Mouse (Mus musculus) midbrain, embryonic 13.5 days (tissue): Measurements from ENCODE around the gene St6gal1. TPM values are rescaled to one million over a fixed set of nuclear protein-coding genes. Genes with fewer than 3 reads are reported as not detected.
A peak's percentile ranks its signal among the peaks of the same experiment; 100 is the strongest.

ENCODE experiments used
- ATAC-seq: fragments of 200-750 bp; cut with Nextera tagmentation; 2 replicates; pipeline ENCODE4 v1.8.0; 2017; ENCODE audit warnings: mild to moderate bottlenecking, moderate TSS enrichment, moderate library complexity
- H3K27ac ChIP-seq: fragments of 300-500 bp; sonication (generic); 2 replicates; pipeline ENCODE4 v1.5.1; 2015; ENCODE audit warnings: inconsistent platforms, mild to moderate bottlenecking, moderate library complexity
- H3K27me3 ChIP-seq: fragments of 300-500 bp; sonication (generic); 2 replicates; pipeline ENCODE4 v1.6.1; 2015; ENCODE audit warnings: mild to moderate bottlenecking, inconsistent platforms
- H3K36me3 ChIP-seq: fragments of 300-500 bp; sonication (generic); 2 replicates; pipeline ENCODE4 v1.6.1; 2015; ENCODE audit warnings: mild to moderate bottlenecking, inconsistent platforms
- H3K4me1 ChIP-seq: fragments of 300-500 bp; sonication (generic); replicated peaks from 2 replicates; pipeline ENCODE4 v1.6.1; 2015; ENCODE audit warnings: inconsistent platforms
- H3K4me2 ChIP-seq: fragments of 300-500 bp; sonication (generic); replicated peaks from 2 replicates; pipeline ENCODE4 v1.6.1; 2015; ENCODE audit warnings: moderate library complexity, mild to moderate bottlenecking, inconsistent platforms
- H3K4me3 ChIP-seq: fragments of 300-500 bp; sonication (generic); replicated peaks from 2 replicates; pipeline ENCODE4 v1.5.1; 2015; ENCODE audit warnings: mild to moderate bottlenecking, inconsistent platforms
- H3K9ac ChIP-seq: fragments of 300-500 bp; sonication (generic); replicated peaks from 2 replicates; pipeline ENCODE4 v1.6.1; 2015; ENCODE audit warnings: mild to moderate bottlenecking, inconsistent platforms
- H3K9me3 ChIP-seq: fragments of 300-500 bp; sonication (generic); 2 replicates; pipeline ENCODE4 v1.6.1; 2016; ENCODE audit warnings: mild to moderate bottlenecking, inconsistent platforms
- WGBS: fragments of 180-500 bp; shearing (Covaris S2); methylation state at CpG from one replicate; pipeline ENCODE4 v1.1.7; 2015; 5-methylcytosine and 5-hydroxymethylcytosine counted together
- polyA plus RNA-seq: library from polyadenylated mRNA; unstranded; fragments of >200 nt; fragmentation: Nextera tagmentation; extraction: Ambion mirVana; gene quantifications from 2 replicates; pipeline ENCODE4 v1.2.1, GENCODE M21; 2015

St6gal1 gene
- polyA plus RNA-seq, 1 experiment from 2014 or later = 44.5 TPM

DNA sequence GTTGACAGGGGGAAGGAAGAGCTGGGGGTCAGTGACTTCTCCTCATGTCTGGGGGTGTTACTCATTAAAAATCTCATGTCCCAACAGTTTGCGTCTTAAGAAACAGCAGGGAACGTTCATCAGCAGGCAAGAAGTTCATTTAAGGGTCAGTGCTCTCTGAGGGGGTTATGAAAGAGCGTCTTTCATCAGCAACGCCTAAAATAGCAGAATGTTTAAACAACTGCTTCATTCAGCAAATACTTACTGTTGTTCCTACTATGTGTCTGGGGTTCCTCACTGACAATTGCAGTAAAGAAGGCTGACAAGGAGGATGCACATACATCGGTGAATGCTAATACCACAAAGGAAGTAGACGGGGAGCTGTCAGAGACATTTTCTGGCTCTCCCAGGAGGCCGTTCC lies 90.2 kb downstream of the St6gal1 start:
- no peaks in the 10 kb centered on the region for H3K27me3 ChIP-seq
- no peaks in the 10 kb centered on the region for H3K4me1 ChIP-seq
- peaks cover 18% of the 10 kb centered on the region for H3K36me3 ChIP-seq
- WGBS = 24% methylated on average over 7 of the region's 7 CpGs
- H3K9ac ChIP-seq = no peak overlapping the region
- no peak for ATAC-seq
- no peak overlapping the region for H3K4me2 ChIP-seq
- H3K9me3 ChIP-seq = no peaks in the 10 kb centered on the region
- no peak overlapping the region for H3K4me3 ChIP-seq
- no peak overlapping the region for H3K27ac ChIP-seq

DNA sequence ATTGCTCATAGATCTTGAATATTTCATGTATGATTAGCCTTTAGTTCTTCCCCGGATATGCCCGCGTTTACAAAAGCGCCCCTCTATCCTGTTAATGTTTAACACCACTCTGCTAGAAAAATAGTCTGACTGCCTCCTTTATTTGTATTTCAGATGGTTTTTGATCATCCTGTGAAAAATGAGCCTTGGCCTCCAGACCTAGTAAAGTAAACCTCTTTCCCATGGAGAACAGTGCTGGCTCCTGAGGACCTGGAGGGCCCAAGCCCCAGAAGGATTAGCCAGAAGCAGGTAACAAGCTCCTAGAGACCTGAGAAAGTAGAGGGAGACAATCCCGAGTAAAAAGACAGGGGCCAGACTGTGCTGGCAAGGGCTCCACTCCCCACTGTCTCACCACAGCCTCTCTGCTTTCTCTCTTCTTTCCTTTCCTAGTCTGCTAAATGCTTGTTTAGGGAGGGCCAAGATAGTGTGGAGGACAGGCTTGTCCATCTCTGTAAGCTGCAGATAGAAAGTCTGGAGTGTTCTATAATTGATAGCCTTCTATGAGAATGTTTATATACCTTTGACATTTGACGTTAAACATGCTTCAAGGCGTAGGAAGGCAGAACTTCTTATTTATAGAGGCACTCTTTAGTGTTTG lies 93.0 kb downstream of the St6gal1 start:
- no peaks in the 10 kb centered on the region for H3K9me3 ChIP-seq
- H3K27ac ChIP-seq = no peak overlapping the region
- no peaks in the 10 kb centered on the region for H3K4me1 ChIP-seq

GRCm38 (mm10) chr16:23320025-23320424 lies 95.5 kb downstream of the St6gal1 start:
- Histone ChIP-seq H3K4me1 (no peaks in the 10 kb centered on the region), H3K27me3 (no peaks in the 10 kb centered on the region), H3K4me2 (no peak overlapping the region), H3K4me3 (no peak overlapping the region), H3K27ac (no peak overlapping the region; the same call in 1 of the 2 replicates), H3K9ac (no peak overlapping the region), H3K36me3 (peaks cover 42% of the 10 kb centered on the region), H3K9me3 (no peaks in the 10 kb centered on the region)
- WGBS = 90% methylated on average over 3 of the region's 3 CpGs
- no peak for ATAC-seq

More for the DNA sequence above, 93.0 kb downstream of the St6gal1 start:
- Histone ChIP-seq H3K36me3 (peaks cover 39% of the 10 kb centered on the region), H3K4me2 (no peak overlapping the region), H3K9ac (no peak overlapping the region), H3K27me3 (no peaks in the 10 kb centered on the region), H3K4me3 (no peak overlapping the region)
- ATAC-seq = no peak
- WGBS = 91% methylated on average over 7 of the region's 7 CpGs

- Histone ChIP-seq H3K9ac (no peak overlapping the region), H3K27ac (no peak overlapping the region), H3K4me2 (no peak overlapping the region), H3K4me3 (no peak overlapping the region), H3K4me1 (0 out of 2 replicates have a peak, but pooled peaks cover 3% of the 10 kb centered on the region), H3K36me3 (peaks cover 42% of the 10 kb centered on the region), H3K27me3 (no peaks in the 10 kb centered on the region), H3K9me3 (no peaks in the 10 kb centered on the region)
- no peak for ATAC-seq
- WGBS = 92% methylated on average over 6 of the region's 6 CpGs
These were observed 96.0 kb downstream of the St6gal1 start for GRCm38 (mm10) chr16:23320579-23320978.

- Histone ChIP-seq H3K4me3 (no peak overlapping the region), H3K36me3 (peaks cover 40% of the 10 kb centered on the region), H3K4me2 (no peak overlapping the region), H3K9ac (no peak overlapping the region), H3K4me1 (0 out of 2 replicates have a peak, but pooled peaks cover 3% of the 10 kb centered on the region), H3K9me3 (no peaks in the 10 kb centered on the region), H3K27me3 (no peaks in the 10 kb centered on the region), H3K27ac (no peak overlapping the region)
- ATAC-seq = no peak
These were observed 97.9 kb downstream of the St6gal1 start for GRCm38 (mm10) chr16:23322453-23322852.

- Histone ChIP-seq H3K36me3 (peaks cover 38% of the 10 kb centered on the region), H3K9ac (no peak overlapping the region), H3K4me3 (no peak overlapping the region), H3K27ac (no peak overlapping the region), H3K27me3 (no peaks in the 10 kb centered on the region), H3K4me2 (no peak overlapping the region), H3K9me3 (no peaks in the 10 kb centered on the region), H3K4me1 (0 out of 2 replicates have a peak, but pooled peaks cover 3% of the 10 kb centered on the region)
- 21% methylated on average over 3 of the region's 3 CpGs for WGBS
- no peak for ATAC-seq
These were observed 99.4 kb downstream of the St6gal1 start for GRCm38 (mm10) chr16:23323915-23324314.

GRCm38 (mm10) chr16:23324867-23325650 lies 100.5 kb downstream of the St6gal1 start:
- Histone ChIP-seq H3K4me3 (no peak overlapping the region), H3K4me2 (no peak overlapping the region), H3K4me1 (0 out of 2 replicates have a peak, but pooled peaks cover 3% of the 10 kb centered on the region), H3K9me3 (no peaks in the 10 kb centered on the region), H3K27ac (no peak overlapping the region), H3K9ac (no peak overlapping the region), H3K27me3 (no peaks in the 10 kb centered on the region), H3K36me3 (peaks cover 44% of the 10 kb centered on the region)
- 71% methylated on average over 6 of the region's 6 CpGs for WGBS
- peak; percentile 53; the same call in 1 of the 2 replicates for ATAC-seq

- H3K4me2 ChIP-seq = no peak overlapping the region
- H3K36me3 ChIP-seq = peaks cover 32% of the 10 kb centered on the region
- H3K4me3 ChIP-seq = no peak overlapping the region
- 93% methylated on average over 6 of the region's 6 CpGs for WGBS
- no peaks in the 10 kb centered on the region for H3K9me3 ChIP-seq
- no peak overlapping the region for H3K9ac ChIP-seq
- no peak for ATAC-seq
- H3K27ac ChIP-seq = no peak overlapping the region
- no peaks in the 10 kb centered on the region for H3K27me3 ChIP-seq
- 0 out of 2 replicates have a peak, but pooled peaks cover 3% of the 10 kb centered on the region for H3K4me1 ChIP-seq
These were observed 102.1 kb downstream of the St6gal1 start for GRCm38 (mm10) chr16:23326664-23327063.

DNA sequence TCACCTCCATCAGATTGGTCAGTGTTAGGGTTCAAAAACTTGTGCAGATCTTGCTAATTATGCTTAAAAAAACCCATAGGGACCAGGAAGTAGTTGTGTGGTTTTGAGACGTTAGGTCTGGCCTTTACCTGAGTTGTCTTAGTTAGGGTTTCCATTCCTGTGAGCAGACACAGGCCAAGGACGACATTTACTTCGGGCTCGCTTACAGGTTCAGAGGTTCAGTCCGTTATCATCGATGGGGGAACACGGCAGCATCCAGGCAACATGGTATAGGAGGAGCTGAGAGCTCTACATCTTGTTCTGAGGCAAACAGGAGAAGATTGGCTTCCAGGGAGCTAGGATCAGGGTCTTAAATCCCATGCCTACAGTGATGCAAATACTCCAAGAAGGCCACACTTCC lies 102.7 kb downstream of the St6gal1 start:
- Histone ChIP-seq H3K27me3 (no peaks in the 10 kb centered on the region), H3K4me2 (no peak overlapping the region), H3K4me1 (0 out of 2 replicates have a peak, but pooled peaks cover 3% of the 10 kb centered on the region), H3K9ac (no peak overlapping the region), H3K27ac (no peak overlapping the region), H3K9me3 (no peaks in the 10 kb centered on the region), H3K36me3 (peaks cover 29% of the 10 kb centered on the region), H3K4me3 (no peak overlapping the region)
- 94% methylated on average over 7 of the region's 7 CpGs for WGBS
- ATAC-seq = no peak

DNA sequence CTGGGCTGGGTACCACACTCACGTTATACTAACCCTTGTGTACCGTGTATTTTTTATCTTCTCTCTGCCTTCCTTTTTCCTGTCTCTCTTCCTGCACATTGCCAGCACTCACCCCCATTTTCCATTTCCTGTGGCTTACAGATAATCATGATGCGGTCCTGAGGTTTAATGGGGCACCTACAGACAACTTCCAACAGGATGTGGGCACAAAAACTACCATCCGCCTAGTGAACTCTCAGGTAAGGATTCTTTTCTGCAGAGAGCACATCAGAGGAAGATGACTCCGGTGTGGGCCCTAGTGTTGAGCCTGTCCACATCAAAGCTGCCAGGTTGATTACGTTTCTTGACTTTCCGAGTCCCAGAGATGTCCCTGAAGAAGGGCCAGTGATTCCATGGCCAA lies 103.7 kb downstream of the St6gal1 start:
- H3K4me2 ChIP-seq = no peak overlapping the region
- no peaks in the 10 kb centered on the region for H3K9me3 ChIP-seq
- no peaks in the 10 kb centered on the region for H3K27me3 ChIP-seq
- 0 out of 2 replicates have a peak, but pooled peaks cover 3% of the 10 kb centered on the region for H3K4me1 ChIP-seq
- peaks cover 26% of the 10 kb centered on the region for H3K36me3 ChIP-seq
- no peak overlapping the region for H3K9ac ChIP-seq
- no peak overlapping the region for H3K27ac ChIP-seq
- ATAC-seq = no peak
- H3K4me3 ChIP-seq = no peak overlapping the region
- 93% methylated on average over 7 of the region's 7 CpGs for WGBS

DNA sequence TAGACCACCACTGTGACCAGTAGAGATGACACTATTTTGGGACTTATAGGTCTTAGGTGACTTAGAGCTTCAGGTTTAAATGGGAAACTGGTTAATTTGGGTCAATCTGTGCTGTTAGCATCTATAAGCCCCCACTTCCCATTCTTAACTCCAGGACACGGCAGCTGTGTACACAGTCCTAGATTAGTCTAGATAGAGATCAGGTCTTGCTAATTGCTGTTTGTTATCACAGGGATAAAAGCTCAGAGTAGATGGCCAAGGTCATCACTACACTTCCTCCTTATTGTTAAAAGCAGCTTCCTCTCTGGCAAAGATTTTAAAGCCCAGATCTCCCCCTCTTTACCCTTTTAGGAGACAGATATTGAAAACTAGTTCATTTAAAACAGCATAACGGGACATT lies 107.6 kb downstream of the St6gal1 start:
- Histone ChIP-seq H3K36me3 (peaks cover 38% of the 10 kb centered on the region), H3K27me3 (no peaks in the 10 kb centered on the region), H3K9me3 (no peaks in the 10 kb centered on the region), H3K9ac (no peak overlapping the region), H3K27ac (no peak overlapping the region), H3K4me1 (0 out of 2 replicates have a peak, but pooled peaks cover 4% of the 10 kb centered on the region), H3K4me2 (no peak overlapping the region), H3K4me3 (no peak overlapping the region)
- ATAC-seq = no peak
- 75% methylated on average over 2 of the region's 2 CpGs for WGBS

DNA sequence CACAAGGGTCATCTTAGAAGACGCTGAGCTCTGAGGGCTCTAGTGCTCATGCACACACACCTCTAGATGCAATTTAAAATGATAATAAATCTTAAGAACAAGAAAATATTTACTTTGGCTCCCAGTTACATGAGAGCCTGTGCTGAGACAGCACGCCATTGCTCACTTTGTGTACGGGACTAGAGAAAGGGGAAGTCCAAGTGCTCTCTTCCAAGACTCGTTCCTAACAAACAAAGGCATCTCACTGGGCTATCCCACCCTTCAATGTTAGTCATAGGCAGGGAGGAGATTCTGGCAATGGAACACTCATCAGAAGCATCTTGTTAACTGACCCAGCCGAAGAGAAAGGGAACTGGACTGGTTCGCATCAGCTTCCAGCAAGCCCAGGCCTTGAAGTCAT lies 108.1 kb downstream of the St6gal1 start:
- no peaks in the 10 kb centered on the region for H3K9me3 ChIP-seq
- no peak overlapping the region for H3K27ac ChIP-seq
- H3K36me3 ChIP-seq = peaks cover 38% of the 10 kb centered on the region
- no peak for ATAC-seq
- no peak overlapping the region for H3K4me2 ChIP-seq
- no peaks in the 10 kb centered on the region for H3K27me3 ChIP-seq
- no peak overlapping the region for H3K9ac ChIP-seq
- WGBS = 90% methylated on average over 6 of the region's 6 CpGs
- 0 out of 2 replicates have a peak, but pooled peaks cover 4% of the 10 kb centered on the region for H3K4me1 ChIP-seq
- H3K4me3 ChIP-seq = no peak overlapping the region
